Mouse (Mus musculus): ENCODE results near the gene Pde4dip. TPM values are rescaled to one million over a fixed set of nuclear protein-coding genes. Genes with fewer than 3 reads are reported as not detected.

Gene Pde4dip
- total RNA-seq (2021) (10 to 100 TPM; 24.6 to 39.7 TPM), polyA plus RNA-seq (2012; rRNA removed) (13.1 and 17.7 TPM in 2 replicates)
- long read RNA-seq, full-length matches to known transcripts: 6 of 21 reads
- long read RNA-seq, partial matches to known transcripts: 12 of 21 reads
- long read RNA-seq, other reads (novel, unspliced or antisense): 3 of 21 reads

GRCm38 (mm10) chr3:97888168-97888901, at the start of gene Pde4dip:
Pde4dip (minus strand) TSS chr3:97888707.
- DNase-seq: no peak

GRCm38 (mm10) chr3:97937945-97938266, 49.4 kb upstream of the Pde4dip start:
- DNase-seq: no peak

GRCm38 (mm10) chr3:97937068-97937944, 48.8 kb upstream of the Pde4dip start:
- no peak for DNase-seq

GRCm38 (mm10) chr3:97934331-97935300, 46.1 kb upstream of the Pde4dip start:
- no peak for DNase-seq

- DNase-seq: no peak
These were observed 45.3 kb upstream of the Pde4dip start for GRCm38 (mm10) chr3:97933811-97934210.

- DNase-seq: no peak
These were observed 44.7 kb upstream of the Pde4dip start for GRCm38 (mm10) chr3:97933251-97933650.

GRCm38 (mm10) chr3:97932771-97933170, 44.3 kb upstream of the Pde4dip start:
- no peak for DNase-seq

GRCm38 (mm10) chr3:97932131-97932530, 43.6 kb upstream of the Pde4dip start:
- peak; percentile 19 for DNase-seq

GRCm38 (mm10) chr3:97931310-97931885, 42.9 kb upstream of the Pde4dip start:
- DNase-seq: no peak

GRCm38 (mm10) chr3:97930787-97931158, 42.3 kb upstream of the Pde4dip start:
- DNase-seq: no peak

- no peak for DNase-seq
These were observed 41.8 kb upstream of the Pde4dip start for GRCm38 (mm10) chr3:97930141-97930786.

- peak; percentile 68 for DNase-seq
These were observed 40.7 kb upstream of the Pde4dip start for GRCm38 (mm10) chr3:97928968-97929858.

GRCm38 (mm10) chr3:97927322-97927721, 38.8 kb upstream of the Pde4dip start:
- DNase-seq: no peak

- no peak for DNase-seq
These were observed 36.7 kb upstream of the Pde4dip start for GRCm38 (mm10) chr3:97925246-97925645.

- no peak for DNase-seq
These were observed 30.5 kb upstream of the Pde4dip start for GRCm38 (mm10) chr3:97918885-97919550.

GRCm38 (mm10) chr3:97915081-97915480, 26.6 kb upstream of the Pde4dip start:
- no peak for DNase-seq

GRCm38 (mm10) chr3:97911093-97911492, 22.6 kb upstream of the Pde4dip start:
- no peak for DNase-seq

GRCm38 (mm10) chr3:97909737-97910136, 21.2 kb upstream of the Pde4dip start:
- no peak for DNase-seq

- no peak for DNase-seq
These were observed 13.1 kb upstream of the Pde4dip start for GRCm38 (mm10) chr3:97901586-97901985.
